Mouse (Mus musculus) neural tube, embryonic 14.5 days (tissue): ENCODE measurements around the gene Tc2n. TPM values are rescaled to one million over a fixed set of nuclear protein-coding genes. Genes with fewer than 3 reads are reported as not detected.

ENCODE experiments used
- polyA plus RNA-seq: library from polyadenylated mRNA; unstranded; fragments of >200 nt; fragmentation: Nextera tagmentation; extraction: Ambion mirVana; gene quantifications from 2 replicates; pipeline ENCODE4 v1.2.1, GENCODE M21; 2014

Gene Tc2n
- polyA plus RNA-seq, 1 experiment from 2014 or later, result 0.17 TPM

Other genes with a start within 250 kb of the Tc2n start
- gene Fbln5, start 100.5 kb upstream of the Tc2n start, polyA plus RNA-seq, result 1.9 and 13.4 TPM in 2 replicates
- 18.9 and 31.9 TPM in 2 replicates for gene Trip11, start 194.7 kb upstream of the Tc2n start, polyA plus RNA-seq
- 13.1 and 13.3 TPM in 2 replicates for gene Atxn3, start 239.7 kb upstream of the Tc2n start, polyA plus RNA-seq